Mouse (Mus musculus) hindbrain, embryonic 11.5 days (tissue): Measurements from ENCODE around the gene Rft1. TPM values are rescaled to one million over a fixed set of nuclear protein-coding genes. Genes with fewer than 3 reads are reported as not detected.
A peak's percentile ranks its signal among the peaks of the same experiment; 100 is the strongest.

Source experiments
- ATAC-seq: fragments of 200-750 bp; cut with Nextera tagmentation; 2 replicates; pipeline ENCODE4 v1.8.0; 2017; ENCODE audit warnings: mild to moderate bottlenecking, moderate TSS enrichment, moderate library complexity; ENCODE audit not compliant: low FRiP score
- DNase-seq: peaks from one replicate; pipeline ENCODE4 v3.0.0-alpha.2; 2015; ENCODE audit warnings: low spot score
- H3K27ac ChIP-seq: fragments of 300-500 bp; sonication (generic); 2 replicates; pipeline ENCODE4 v1.5.1; 2014; ENCODE audit warnings: mild to moderate bottlenecking, low read depth, low read length
- H3K27me3 ChIP-seq: fragments of 300-500 bp; sonication (generic); 2 replicates; pipeline ENCODE4 v1.6.1; 2014; ENCODE audit warnings: mild to moderate bottlenecking, low read length, moderate library complexity, mixed read lengths; ENCODE audit not compliant: control insufficient read depth, insufficient read depth
- H3K36me3 ChIP-seq: fragments of 300-500 bp; sonication (generic); 2 replicates; pipeline ENCODE4 v1.6.1; 2014; ENCODE audit warnings: mild to moderate bottlenecking, low read length, moderate library complexity, mixed read lengths; ENCODE audit not compliant: control insufficient read depth, insufficient read depth
- H3K4me1 ChIP-seq: fragments of 300-500 bp; sonication (generic); replicated peaks from 2 replicates; pipeline ENCODE4 v1.6.1; 2014; ENCODE audit warnings: low read length, mixed read lengths; ENCODE audit not compliant: control insufficient read depth, insufficient read depth
- H3K4me2 ChIP-seq: fragments of 300-500 bp; sonication (generic); replicated peaks from 2 replicates; pipeline ENCODE4 v1.6.1; 2014; ENCODE audit warnings: mild to moderate bottlenecking, low read depth, low read length
- H3K4me3 ChIP-seq: fragments of 300-500 bp; sonication (generic); 2 replicates; pipeline ENCODE4 v1.5.1; 2014; ENCODE audit warnings: low read depth, low read length
- H3K9ac ChIP-seq: fragments of 300-500 bp; sonication (generic); 2 replicates; pipeline ENCODE4 v1.6.1; 2014; ENCODE audit warnings: low read depth, low read length
- H3K9me3 ChIP-seq: fragments of 300-500 bp; sonication (generic); 2 replicates; pipeline ENCODE4 v1.6.1; 2016; ENCODE audit warnings: low read length; ENCODE audit not compliant: control insufficient read depth
- WGBS: fragments of 180-500 bp; shearing (Covaris S2); extraction: QIAGEN DNeasy Blood & Tissue Kit; methylation state at CpG from one replicate; pipeline ENCODE4 v1.1.7; 2014; 5-methylcytosine and 5-hydroxymethylcytosine counted together
- polyA plus RNA-seq: library from polyadenylated mRNA; unstranded; fragments of >200 nt; fragmentation: Nextera tagmentation; extraction: Ambion mirVana; gene quantifications from 2 replicates; pipeline ENCODE4 v1.2.1, GENCODE M21; 2014

The Rft1 gene
- polyA plus RNA-seq, 1 experiment from 2014 or later = 13.6 TPM

DNA sequence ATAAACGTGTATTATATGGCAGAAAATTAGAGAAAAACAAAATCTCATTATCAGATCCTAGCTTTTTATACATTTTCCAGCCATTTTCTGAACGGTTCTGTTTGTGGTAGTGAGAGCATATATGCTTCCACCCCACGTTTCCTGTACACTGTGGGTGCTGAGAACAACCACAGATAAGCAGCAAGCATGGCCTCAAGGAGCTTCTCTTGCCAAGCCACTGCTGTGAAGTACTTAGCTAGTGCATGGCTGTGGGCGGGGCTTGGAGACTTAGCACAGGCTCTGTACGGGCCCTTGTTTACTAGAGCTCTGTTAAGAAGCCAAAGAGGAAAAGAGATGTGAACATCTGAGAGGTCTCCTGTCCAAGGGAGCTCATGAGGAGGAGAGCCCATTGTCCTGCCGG, 20.8 kb downstream of the Rft1 start:
- no peak for ATAC-seq
- Histone ChIP-seq H3K36me3 (no peaks in the 10 kb centered on the region), H3K9ac (no peak overlapping the region), H3K27me3 (no peaks in the 10 kb centered on the region), H3K4me2 (no peak overlapping the region), H3K4me3 (no peak overlapping the region), H3K4me1 (no peaks in the 10 kb centered on the region), H3K27ac (no peak overlapping the region), H3K9me3 (no peaks in the 10 kb centered on the region)
- WGBS = 81% methylated on average over 6 of the region's 6 CpGs
- DNase-seq = no peak

DNA sequence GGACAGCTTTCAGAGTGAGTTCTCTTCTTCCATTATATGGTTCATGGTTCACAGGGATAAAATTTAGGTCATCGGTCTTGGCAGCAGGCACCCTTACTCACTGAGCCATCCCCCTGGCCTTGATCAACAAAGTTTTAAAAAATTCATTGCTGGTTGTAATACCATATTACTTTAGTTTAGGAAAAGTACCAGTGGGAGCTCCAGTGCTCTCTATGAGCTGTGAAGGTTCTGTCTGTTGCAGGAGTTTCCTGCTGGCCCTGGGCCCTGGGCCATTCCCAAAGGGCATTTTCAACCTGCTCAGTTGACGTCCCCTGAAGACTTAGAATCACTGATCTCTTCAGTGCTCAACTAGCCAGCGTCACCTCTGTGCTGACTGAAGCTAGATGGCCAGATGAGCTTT, 28.0 kb downstream of the Rft1 start:
- H3K4me1 ChIP-seq = no peaks in the 10 kb centered on the region
- WGBS = 96% methylated on average over 3 of the region's 3 CpGs
- DNase-seq (no peak), ATAC-seq (no peak)
- H3K9ac ChIP-seq = no peak overlapping the region
- no peak overlapping the region for H3K27ac ChIP-seq
- no peak overlapping the region for H3K4me3 ChIP-seq
- no peaks in the 10 kb centered on the region for H3K27me3 ChIP-seq
- H3K4me2 ChIP-seq = no peak overlapping the region
- H3K9me3 ChIP-seq = no peaks in the 10 kb centered on the region
- peaks cover 5% of the 10 kb centered on the region; the same call in 1 of the 2 replicates for H3K36me3 ChIP-seq

DNA sequence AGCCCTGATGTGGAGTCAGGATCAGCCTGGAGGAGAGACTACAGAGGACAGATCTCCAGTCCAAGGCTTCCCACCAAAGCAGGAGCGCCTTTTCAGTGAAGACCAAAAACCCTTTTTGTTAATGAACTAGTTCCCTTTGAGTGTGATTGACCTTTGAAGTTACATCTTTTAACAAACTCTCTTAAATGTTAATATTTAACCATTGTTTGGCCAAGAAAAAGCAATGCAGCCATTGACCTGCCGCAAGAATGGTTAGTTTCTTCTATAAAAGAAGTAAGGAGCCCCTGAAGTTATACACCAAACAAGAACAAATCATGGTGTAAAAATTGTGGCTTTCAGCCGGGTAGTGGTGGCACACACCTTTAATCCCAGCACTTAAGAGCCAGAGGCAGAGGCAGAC, 36.5 kb downstream of the Rft1 start:
- H3K9ac ChIP-seq = no peak overlapping the region
- no peaks in the 10 kb centered on the region for H3K4me1 ChIP-seq
- H3K4me2 ChIP-seq = no peak overlapping the region
- no peaks in the 10 kb centered on the region for H3K9me3 ChIP-seq
- H3K4me3 ChIP-seq = no peak overlapping the region
- H3K27ac ChIP-seq = no peak overlapping the region
- WGBS = 93% methylated on average over 3 of the region's 3 CpGs
- H3K36me3 ChIP-seq = peaks cover 4% of the 10 kb centered on the region; the same call in 1 of the 2 replicates
- DNase-seq (no peak), ATAC-seq (no peak)
- H3K27me3 ChIP-seq = no peaks in the 10 kb centered on the region

DNA sequence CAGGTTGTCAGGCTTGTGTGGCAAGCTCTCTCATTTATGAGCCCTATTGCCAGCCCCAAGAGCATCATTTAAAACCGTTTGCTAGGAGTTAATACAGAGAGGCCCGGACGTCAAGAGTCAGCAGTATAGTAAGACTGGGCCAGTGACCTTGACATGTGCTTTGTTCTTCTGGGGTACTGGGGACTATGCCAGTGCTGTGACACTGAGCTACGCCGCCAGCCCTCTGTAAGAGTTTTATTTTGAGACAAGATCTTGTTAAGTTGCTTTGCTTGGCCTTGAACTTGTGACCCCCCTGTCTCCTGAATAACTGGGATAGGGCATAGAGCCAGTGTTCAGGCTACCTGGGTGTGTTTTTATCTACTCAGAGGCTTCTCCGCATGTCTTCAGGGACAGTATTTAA, 38.3 kb downstream of the Rft1 start:
- peaks cover 4% of the 10 kb centered on the region; the same call in 1 of the 2 replicates for H3K36me3 ChIP-seq
- no peak overlapping the region for H3K9ac ChIP-seq
- no peak overlapping the region for H3K4me3 ChIP-seq
- DNase-seq = no peak
- ATAC-seq = no peak
- H3K27ac ChIP-seq = no peak overlapping the region
- H3K27me3 ChIP-seq = no peaks in the 10 kb centered on the region
- no peaks in the 10 kb centered on the region for H3K9me3 ChIP-seq
- H3K4me1 ChIP-seq = no peaks in the 10 kb centered on the region
- no peak overlapping the region for H3K4me2 ChIP-seq
- 83% methylated on average over 6 of the region's 6 CpGs for WGBS

DNA sequence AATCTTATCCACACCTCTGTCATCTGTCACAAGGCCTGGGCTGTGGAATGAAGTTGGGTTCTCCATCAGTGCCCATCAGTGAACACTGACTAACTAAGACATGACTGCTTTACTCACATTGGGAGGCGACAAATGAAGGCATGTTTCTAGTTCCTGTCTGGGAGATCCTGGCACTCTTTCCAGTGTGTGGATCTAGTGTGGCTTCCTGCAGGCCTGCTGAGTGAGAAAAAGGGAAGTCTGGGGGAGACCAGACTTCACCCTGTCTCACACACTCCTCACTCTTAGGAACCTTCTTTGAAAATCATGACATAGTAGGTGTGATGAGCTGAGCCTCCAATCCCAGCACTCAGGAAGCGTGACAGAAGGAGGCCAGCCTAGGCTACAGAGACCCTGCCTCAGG, 40.6 kb downstream of the Rft1 start:
- WGBS = 79% methylated on average over 2 of the region's 2 CpGs
- peaks cover 4% of the 10 kb centered on the region; the same call in 1 of the 2 replicates for H3K36me3 ChIP-seq
- no peaks in the 10 kb centered on the region for H3K9me3 ChIP-seq
- no peak overlapping the region for H3K9ac ChIP-seq
- H3K27me3 ChIP-seq = no peaks in the 10 kb centered on the region
- no peak overlapping the region for H3K4me2 ChIP-seq
- ATAC-seq (no peak), DNase-seq (no peak)
- no peak overlapping the region for H3K4me3 ChIP-seq
- no peaks in the 10 kb centered on the region for H3K4me1 ChIP-seq
- no peak overlapping the region for H3K27ac ChIP-seq

DNA sequence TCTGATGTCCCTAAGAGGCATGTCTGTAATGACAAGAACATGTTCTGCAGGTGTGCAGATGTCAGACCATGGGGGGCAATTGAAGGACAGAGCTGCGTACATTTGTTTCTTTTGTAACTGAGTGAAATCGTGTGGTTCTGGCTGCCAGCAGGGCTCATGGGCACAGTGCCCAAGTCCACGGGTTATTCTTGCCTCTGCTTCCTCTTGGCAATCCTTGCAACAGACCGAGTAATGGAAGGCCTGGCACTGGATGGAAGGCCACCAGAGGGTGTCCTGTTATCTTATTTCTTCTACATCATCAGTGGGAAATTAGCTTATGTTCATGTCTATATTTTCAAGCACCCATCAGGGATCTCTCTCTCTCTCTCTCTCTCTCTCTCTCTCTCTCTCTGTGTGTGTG, 41.4 kb downstream of the Rft1 start:
- H3K9me3 ChIP-seq = no peaks in the 10 kb centered on the region
- no peak overlapping the region for H3K4me2 ChIP-seq
- ATAC-seq (no peak), DNase-seq (no peak)
- H3K4me3 ChIP-seq = no peak overlapping the region
- no peak overlapping the region for H3K9ac ChIP-seq
- WGBS = 85% methylated on average over 4 of the region's 4 CpGs
- no peaks in the 10 kb centered on the region for H3K4me1 ChIP-seq
- no peaks in the 10 kb centered on the region for H3K27me3 ChIP-seq
- H3K36me3 ChIP-seq = no peaks in the 10 kb centered on the region
- H3K27ac ChIP-seq = no peak overlapping the region

DNA sequence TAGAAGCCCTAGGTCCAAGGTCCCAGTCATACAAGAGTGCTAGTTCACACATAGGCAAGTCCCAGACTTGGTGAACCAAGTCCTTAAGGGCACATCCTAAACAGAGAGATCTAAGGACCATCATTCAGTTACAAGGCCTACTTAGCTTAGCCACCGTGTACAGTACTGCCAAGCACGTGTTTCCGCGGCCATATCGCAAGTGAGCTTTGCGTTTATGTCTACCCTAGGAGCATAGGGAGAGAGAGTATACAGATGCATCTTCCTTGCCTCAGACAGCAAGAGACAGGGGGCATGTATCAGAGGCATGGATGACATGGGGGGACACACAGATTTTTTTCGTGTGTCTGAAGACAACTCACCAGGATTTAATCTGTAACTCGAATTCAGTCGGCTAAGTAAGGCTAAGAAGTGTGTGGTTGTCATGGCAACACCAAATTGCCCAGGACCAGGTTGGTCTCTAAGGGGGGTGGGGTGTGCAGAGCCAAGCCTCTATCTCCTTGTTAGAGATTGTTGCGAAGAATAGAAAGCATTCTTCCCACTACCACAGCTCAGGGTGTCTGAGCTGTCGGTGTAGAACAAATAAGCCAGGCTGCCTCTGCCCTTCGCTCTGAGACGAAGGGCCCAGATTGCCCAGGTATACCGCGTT, 43.4 kb downstream of the Rft1 start:
- H3K9ac ChIP-seq = no peak overlapping the region
- H3K27me3 ChIP-seq = no peaks in the 10 kb centered on the region
- ATAC-seq = no peak
- H3K36me3 ChIP-seq = no peaks in the 10 kb centered on the region
- no peak for DNase-seq
- WGBS = 80% methylated on average over 15 of the region's 15 CpGs
- H3K9me3 ChIP-seq = no peaks in the 10 kb centered on the region
- H3K27ac ChIP-seq = no peak overlapping the region
- H3K4me3 ChIP-seq = no peak overlapping the region
- H3K4me1 ChIP-seq = no peaks in the 10 kb centered on the region
- no peak overlapping the region for H3K4me2 ChIP-seq

DNA sequence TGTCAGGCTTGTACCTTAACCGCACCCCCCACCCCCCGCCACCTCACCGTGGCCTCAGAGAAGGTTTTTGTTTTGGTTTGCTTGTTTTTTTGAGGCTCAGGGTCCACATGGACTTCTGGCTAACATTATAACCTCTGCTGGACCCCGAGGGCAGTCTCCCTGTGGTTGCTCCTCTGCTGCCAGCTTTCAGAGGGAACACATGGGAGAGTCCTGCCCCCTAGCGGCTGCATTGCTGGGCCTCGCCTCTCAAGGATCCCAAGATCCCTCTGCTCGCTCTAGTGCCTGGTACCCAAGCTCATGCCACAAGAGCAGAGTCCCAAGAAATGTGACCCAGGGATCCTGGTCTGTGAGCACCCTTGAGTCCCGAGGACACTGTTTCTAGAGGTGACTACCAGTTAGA, 45.5 kb downstream of the Rft1 start:
- Histone ChIP-seq H3K27ac (no peak overlapping the region), H3K9me3 (no peaks in the 10 kb centered on the region), H3K36me3 (no peaks in the 10 kb centered on the region), H3K4me2 (no peak overlapping the region), H3K4me1 (no peaks in the 10 kb centered on the region), H3K27me3 (no peaks in the 10 kb centered on the region), H3K9ac (no peak overlapping the region), H3K4me3 (no peak overlapping the region)
- WGBS = 36% methylated on average over 8 of the region's 8 CpGs
- ATAC-seq (no peak), DNase-seq (peak; percentile 81)

DNA sequence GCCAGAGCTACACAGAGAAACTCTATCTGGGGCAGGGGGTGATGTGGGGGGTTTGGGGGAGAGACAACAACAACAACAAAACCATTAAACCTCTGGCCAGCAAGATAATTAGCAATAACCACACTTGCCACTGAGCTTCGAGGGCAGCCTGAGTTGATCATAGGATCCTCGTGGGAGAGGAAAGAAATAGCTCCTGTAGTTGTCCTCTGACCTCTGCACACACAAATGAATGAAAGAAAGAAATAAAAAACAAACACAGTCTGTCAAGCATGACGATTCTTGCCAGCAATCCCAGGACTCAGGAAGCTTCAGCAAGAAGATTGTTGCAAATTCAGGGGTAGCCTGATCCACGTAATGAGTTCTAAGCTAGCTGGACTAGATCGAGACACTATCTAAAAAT, 48.4 kb downstream of the Rft1 start:
- Histone ChIP-seq H3K4me1 (no peaks in the 10 kb centered on the region), H3K27ac (no peak overlapping the region), H3K4me2 (no peak overlapping the region), H3K36me3 (no peaks in the 10 kb centered on the region), H3K9me3 (no peaks in the 10 kb centered on the region), H3K27me3 (no peaks in the 10 kb centered on the region), H3K4me3 (no peak overlapping the region), H3K9ac (no peak overlapping the region)
- ATAC-seq (no peak), DNase-seq (no peak)
- WGBS = 59% methylated on average over 5 of the region's 5 CpGs
